Mouse (Mus musculus) thymus, postnatal 10 days (tissue): ENCODE data around the gene Cfd.

Experiments
- DNase-seq, 2 experiments: peaks; one replicate each; pipeline ENCODE4 v3.0.0; 2021; ENCODE audit warnings: low spot score in 2 of 2

Gene Cfd

GRCm38 (mm10) chr10:79933145-79933679, 42.6 kb downstream of the Cfd start:
- DNase-seq, result no peak

DNA sequence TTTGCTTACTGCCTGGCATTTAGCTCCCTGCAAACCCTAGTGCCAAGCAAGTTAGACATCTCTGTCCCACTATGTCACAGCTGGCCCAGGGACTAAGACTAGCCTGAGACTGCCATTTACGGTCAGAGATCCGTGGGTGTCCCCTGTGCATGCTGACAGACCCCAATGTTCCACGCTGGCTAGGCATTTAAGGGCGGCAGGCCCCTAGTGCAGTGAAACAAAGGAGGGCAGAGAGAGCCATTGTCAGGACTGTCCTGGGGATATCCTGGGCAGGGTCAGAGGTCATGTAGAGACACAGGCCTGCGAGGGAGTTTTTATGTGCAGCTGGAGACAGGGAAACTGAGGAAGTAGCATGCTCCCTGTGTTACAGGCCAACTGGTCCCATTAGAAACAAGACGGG, 43.2 kb downstream of the Cfd start:
- DNase-seq, result no peak

DNA sequence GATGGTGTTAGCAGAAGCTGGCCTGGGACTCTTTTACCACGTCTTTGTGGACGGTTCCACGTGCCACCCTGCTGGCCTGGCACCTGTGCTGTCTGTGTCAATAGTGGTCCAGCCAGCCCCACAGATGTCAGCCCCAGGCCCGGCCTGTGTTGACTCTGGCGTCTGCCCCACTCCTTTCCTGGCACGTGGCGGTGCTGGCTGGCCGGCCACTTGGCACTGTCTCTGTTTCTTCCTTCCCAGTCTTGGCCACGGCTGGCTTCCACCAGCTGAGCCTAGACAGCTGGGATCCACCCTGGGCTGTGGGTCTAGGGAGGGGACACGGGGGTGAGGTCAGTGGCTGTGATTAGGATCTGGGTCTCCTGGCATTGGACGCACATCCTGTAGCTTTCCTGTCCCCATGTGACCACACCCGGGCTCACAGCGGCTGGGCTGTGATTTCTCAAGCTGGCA, 43.6 kb downstream of the Cfd start:
- no peak for DNase-seq

DNA sequence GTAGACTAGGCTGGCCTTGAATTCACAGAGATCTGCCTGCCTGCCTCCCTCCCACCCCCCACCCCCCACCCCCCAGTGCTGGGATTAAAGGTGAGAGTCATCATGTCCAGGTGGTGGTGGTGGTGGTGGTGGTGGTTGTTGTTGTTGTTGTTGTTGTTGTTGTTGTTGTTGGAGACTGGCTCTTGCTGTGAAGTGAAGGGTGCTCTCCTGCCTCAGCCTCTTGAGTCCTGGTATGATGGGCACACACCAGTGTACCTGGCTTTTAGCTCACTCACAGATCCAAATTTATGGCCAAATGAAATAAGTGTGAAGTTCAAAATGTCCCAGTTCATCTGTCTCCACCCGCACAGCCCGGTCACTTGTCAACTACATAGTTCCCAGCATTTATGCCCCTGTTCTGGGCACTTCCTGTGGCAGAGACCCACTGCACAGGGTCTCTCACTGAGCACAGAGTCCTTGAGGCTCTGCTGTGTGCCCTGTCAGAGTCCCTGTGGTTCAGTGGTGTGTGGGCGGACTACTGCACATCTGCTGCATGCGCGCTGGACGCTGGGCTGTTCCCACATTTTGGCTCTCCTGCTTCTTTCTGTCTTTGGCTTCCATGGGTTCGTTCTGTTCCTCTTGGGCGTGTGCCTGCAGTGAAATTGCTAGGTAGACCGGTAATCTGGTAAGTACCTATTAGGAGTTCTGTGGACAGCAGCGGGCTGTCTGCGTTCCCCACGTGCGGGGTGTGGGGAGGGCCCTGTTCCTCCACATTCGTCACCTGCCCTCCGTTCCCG, 44.3 kb downstream of the Cfd start:
- DNase-seq, result no peak

- no peak for DNase-seq
Observed at GRCm38 (mm10) chr10:79936284-79936910, 45.7 kb downstream of the Cfd start.

- DNase-seq, result peak; percentile 43 to 44
Observed at GRCm38 (mm10) chr10:79936911-79937441, 46.3 kb downstream of the Cfd start.

- DNase-seq, result no peak
Observed at GRCm38 (mm10) chr10:79937775-79938526, 47.3 kb downstream of the Cfd start.

GRCm38 (mm10) chr10:79940749-79941148, 50.1 kb downstream of the Cfd start:
- no peak for DNase-seq
